Mouse (Mus musculus) macrophage (primary cell): Measurements from ENCODE around the gene Esyt2. TPM values are rescaled to one million over a fixed set of nuclear protein-coding genes. Genes with fewer than 3 reads are reported as not detected.

Experiments
- H3K27ac ChIP-seq: fragments of 350-480 bp; formaldehyde crosslinking; 2 replicates; pipeline ENCODE4 v1.9.0; 2021
- H3K36me3 ChIP-seq: fragments of 350-480 bp; formaldehyde crosslinking; 2 replicates; pipeline ENCODE4 v1.9.0; 2021; ENCODE audit errors: inconsistent target
- H3K4me3 ChIP-seq: fragments of 350-480 bp; formaldehyde crosslinking; 2 replicates; pipeline ENCODE4 v1.9.0; 2021; ENCODE audit errors: inconsistent target
- H3K79me2 ChIP-seq: fragments of 350-480 bp; formaldehyde crosslinking; 2 replicates; pipeline ENCODE4 v1.9.0; 2021; ENCODE audit errors: inconsistent target
- WGBS: methylation state at CpG from one replicate; pipeline ENCODE4 v1.1.7; 2026; ENCODE audit warnings: inconsistent platforms; ENCODE audit not compliant: missing documents; 5-methylcytosine and 5-hydroxymethylcytosine counted together
- polyA plus RNA-seq: library from polyadenylated mRNA; stranded (reverse); fragments of 250-400 nt; gene quantifications from 3 replicates; pipeline ENCODE4 v1.2.4, GENCODE M21; 2018; ENCODE audit warnings: inconsistent platforms

Esyt2 gene
- polyA plus RNA-seq, 1 experiment from 2014 or later = 15.8 TPM

GRCm38 (mm10) chr12:116414941-116415340 lies 133.9 kb downstream of the Esyt2 start:
- 73% methylated on average over 4 of the region's 4 CpGs for WGBS
- Histone ChIP-seq H3K36me3 (no peaks in the 10 kb centered on the region), H3K27ac (no peak overlapping the region), H3K79me2 (peaks cover 12% of the 10 kb centered on the region; the same call in 1 of the 2 replicates), H3K4me3 (no peak overlapping the region)

GRCm38 (mm10) chr12:116416514-116416913 lies 135.5 kb downstream of the Esyt2 start:
- Histone ChIP-seq H3K4me3 (no peak overlapping the region), H3K79me2 (no peaks in the 10 kb centered on the region), H3K27ac (no peak overlapping the region), H3K36me3 (no peaks in the 10 kb centered on the region)
- WGBS = 100% methylated on average over 1 of the region's 1 CpGs

GRCm38 (mm10) chr12:116421656-116422055 lies 140.7 kb downstream of the Esyt2 start:
- H3K27ac ChIP-seq = no peak overlapping the region
- H3K4me3 ChIP-seq = no peak overlapping the region
- WGBS = 93% methylated on average over 2 of the region's 2 CpGs

GRCm38 (mm10) chr12:116425392-116425791 lies 144.4 kb downstream of the Esyt2 start:
- Histone ChIP-seq H3K79me2 (no peaks in the 10 kb centered on the region), H3K4me3 (no peak overlapping the region), H3K27ac (no peak overlapping the region), H3K36me3 (no peaks in the 10 kb centered on the region; the same call in 1 of the 2 replicates)
- WGBS = 96% methylated on average over 2 of the region's 2 CpGs

More at GRCm38 (mm10) chr12:116421656-116422055, 140.7 kb downstream of the Esyt2 start:
- Histone ChIP-seq H3K79me2 (no peaks in the 10 kb centered on the region), H3K36me3 (no peaks in the 10 kb centered on the region)

GRCm38 (mm10) chr12:116433742-116434141 lies 152.7 kb downstream of the Esyt2 start:
- H3K79me2 ChIP-seq = no peaks in the 10 kb centered on the region
- H3K27ac ChIP-seq = peak overlapping the region; percentile 78
- no peaks in the 10 kb centered on the region; the same call in 1 of the 2 replicates for H3K36me3 ChIP-seq
- WGBS = 13% methylated on average over 2 of the region's 2 CpGs
- no peak overlapping the region for H3K4me3 ChIP-seq

GRCm38 (mm10) chr12:116435232-116435631 lies 154.2 kb downstream of the Esyt2 start:
- 28% methylated on average over 2 of the region's 2 CpGs for WGBS
- Histone ChIP-seq H3K4me3 (no peak overlapping the region), H3K27ac (peak overlapping the region; percentile 78), H3K36me3 (no peaks in the 10 kb centered on the region; the same call in 1 of the 2 replicates), H3K79me2 (no peaks in the 10 kb centered on the region)

GRCm38 (mm10) chr12:116436125-116436524 lies 155.1 kb downstream of the Esyt2 start:
- 24% methylated on average over 3 of the region's 3 CpGs for WGBS
- Histone ChIP-seq H3K4me3 (no peak overlapping the region), H3K27ac (peak overlapping the region; percentile 78), H3K36me3 (no peaks in the 10 kb centered on the region; the same call in 1 of the 2 replicates), H3K79me2 (no peaks in the 10 kb centered on the region)

GRCm38 (mm10) chr12:116438591-116438990 lies 157.6 kb downstream of the Esyt2 start:
- Histone ChIP-seq H3K79me2 (peaks cover 8% of the 10 kb centered on the region; the same call in 1 of the 2 replicates), H3K36me3 (no peaks in the 10 kb centered on the region; the same call in 1 of the 2 replicates), H3K27ac (no peak overlapping the region), H3K4me3 (no peak overlapping the region)
- WGBS = 95% methylated on average over 5 of the region's 5 CpGs

Other genes starting within 250 kb of the Esyt2 start
- gene Zfp386, start 233.5 kb upstream of the Esyt2 start, polyA plus RNA-seq = 16.7 to 37.7 TPM (median 19.2 TPM) in 3 replicates
- 0.23 to 0.37 TPM (median 0.35 TPM) in 3 replicates for gene Vipr2, start 203.5 kb upstream of the Esyt2 start, polyA plus RNA-seq
- 3.9 to 8.8 TPM (median 4.2 TPM) in 3 replicates for gene Wdr60, start 18.2 kb upstream of the Esyt2 start, polyA plus RNA-seq
- gene Gm11027, start 5.8 kb upstream of the Esyt2 start, polyA plus RNA-seq = not detected in 3 replicates
- 30.2 to 112 TPM (median 42.3 TPM) in 3 replicates for gene Ncapg2, start 124.2 kb downstream of the Esyt2 start, polyA plus RNA-seq
- gene Ptprn2, start 204.5 kb downstream of the Esyt2 start, polyA plus RNA-seq = 0.06 TPM in 1 of 3 replicates, not detected in the others